In the genomic region with DNA sequence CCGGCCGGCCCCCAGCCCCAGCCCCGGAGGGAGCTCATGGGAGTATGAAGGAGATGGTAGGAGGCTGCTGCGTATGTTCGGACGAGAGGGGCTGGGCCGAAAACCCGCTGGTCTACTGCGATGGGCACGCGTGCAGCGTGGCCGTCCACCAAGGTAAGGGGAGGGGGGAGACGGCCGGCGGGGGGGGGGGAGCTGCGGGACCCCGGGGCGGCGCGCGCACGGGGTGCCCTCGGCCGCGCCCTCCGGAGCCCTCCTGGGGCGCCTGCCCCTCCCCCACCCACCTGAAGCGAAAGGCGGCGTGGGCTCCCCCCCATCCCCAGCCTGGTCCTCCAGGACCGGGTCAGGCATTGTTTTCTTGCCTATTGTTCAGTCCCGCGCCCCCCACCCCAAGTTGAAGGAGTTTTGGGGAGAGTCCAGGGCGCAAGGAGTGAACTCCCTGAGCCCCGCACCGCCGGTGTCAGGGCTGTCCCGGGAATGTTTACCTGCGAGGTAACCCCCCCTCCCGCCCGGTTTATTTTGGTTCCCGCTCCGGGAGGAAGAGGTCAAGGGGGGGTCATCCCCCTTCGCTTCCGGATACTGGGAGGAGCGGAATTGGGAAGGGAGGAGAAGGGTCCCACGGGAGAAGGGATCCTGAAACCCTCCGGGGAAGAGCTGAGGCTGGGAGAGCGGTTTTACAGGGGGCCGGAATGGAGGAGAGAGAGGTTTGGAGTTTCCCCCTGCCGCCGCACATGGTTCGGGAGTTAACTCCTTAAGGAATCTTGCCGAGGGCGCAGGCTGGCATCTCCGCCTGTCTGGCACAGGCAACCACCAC, we compare ENCODE assay signal across 8 mouse cellular contexts. TPM values are rescaled to one million over a fixed set of nuclear protein-coding genes. Genes with fewer than 3 reads are reported as not detected.
DNase-seq lines count a peak whose midpoint lies in the region; ATAC-seq and TF ChIP-seq lines count a peak whose summit lies in the region.

No protein-coding gene starts in this region.

- under 1% methylated on average over 28 of the region's 57 CpGs for WGBS in lung, postnatal 0 days
- WGBS in stomach, postnatal 0 days = under 1% methylated on average over 33 of the region's 57 CpGs

- no peak for TF ChIP-seq CTCF in lung, postnatal 0 days (IDR thresholded peaks at IDR 0.05)
- no peak for TF ChIP-seq CTCF in stomach, postnatal 0 days (IDR thresholded peaks at IDR 0.05; ENCODE audit: low read depth)

- 0 out of 2 replicates have a peak, but pooled peaks cover 5% of the 10 kb centered on the region for H3K27me3 ChIP-seq in lung, postnatal 0 days (replicated peaks; ENCODE audit: insufficient read depth, low read length)
- no peaks in the 10 kb centered on the region for H3K27me3 ChIP-seq in stomach, postnatal 0 days (ENCODE audit: control insufficient read depth, insufficient read depth, low read length)

- 0 out of 2 replicates have a peak, but pooled peaks have one; percentile 27 for TF ChIP-seq EP300 in lung, postnatal 0 days (IDR thresholded peaks at IDR 0.05)
- no peak for TF ChIP-seq EP300 in stomach, postnatal 0 days (optimal IDR thresholded peaks at IDR 0.05)

- peak; percentile 98 for DNase-seq in heart, adult 11 months
- DNase-seq in heart, postnatal 25 days (ENCODE audit: low spot score) = no peak
- DNase-seq in cerebellum, adult 8-10 months = peak; percentile 47
- peak; percentile 84 to 85 for DNase-seq in heart, adult 18-20 months
- peak; percentile 70 for DNase-seq in kidney, adult 18-20 months
- peak; percentile 58 for DNase-seq in lung, postnatal 0 days (ENCODE audit: low spot score)
- peak; percentile 52 for DNase-seq in stomach, postnatal 0 days (ENCODE audit: low spot score)
- no peak for DNase-seq in right cerebral cortex, postnatal 25 days

- peaks cover 22% of the 10 kb centered on the region for H3K4me1 ChIP-seq in lung, postnatal 0 days (ENCODE audit: insufficient read depth, low read depth, low read length)
- H3K4me1 ChIP-seq in stomach, postnatal 0 days (replicated peaks; ENCODE audit: control insufficient read depth, insufficient read depth) = 0 out of 2 replicates have a peak, but pooled peaks cover 11% of the 10 kb centered on the region

- ATAC-seq in lung, postnatal 0 days = peak; percentile 5
- ATAC-seq in stomach, postnatal 0 days (ENCODE audit: low FRiP score, low TSS enrichment) = no peak

- intact Hi-C loops in heart, postnatal 25 days (cut with DNase I) = loop anchor here (2.0 kb wide), 1 partner anchor 21 kb away; the partner anchor contains the start of gene Cisd3

- no peaks in the 10 kb centered on the region for H3K36me3 ChIP-seq in lung, postnatal 0 days (ENCODE audit: insufficient read depth, low read length)
- peaks cover 5% of the 10 kb centered on the region; the same call in 1 of the 2 replicates for H3K36me3 ChIP-seq in stomach, postnatal 0 days (ENCODE audit: control insufficient read depth, insufficient read depth, low read length)

- H3K27ac ChIP-seq in lung, postnatal 0 days (ENCODE audit: low read length) = peak overlapping the region; percentile 94
- peak overlapping the region; percentile 84 for H3K27ac ChIP-seq in stomach, postnatal 0 days (replicated peaks)

- H3K4me2 ChIP-seq in lung, postnatal 0 days (replicated peaks; ENCODE audit: low read depth, low read length) = peak overlapping the region; percentile 81
- H3K4me2 ChIP-seq in stomach, postnatal 0 days (replicated peaks; ENCODE audit: low read depth) = peak overlapping the region; percentile 89

- no peaks in the 10 kb centered on the region for H3K9me3 ChIP-seq in lung, postnatal 0 days (ENCODE audit: low read length)
- no peaks in the 10 kb centered on the region for H3K9me3 ChIP-seq in stomach, postnatal 0 days (ENCODE audit: control insufficient read depth, low read length)

- H3K4me3 ChIP-seq in lung, postnatal 0 days (ENCODE audit: low read depth, low read length) = peak overlapping the region; percentile 86
- H3K4me3 ChIP-seq in stomach, postnatal 0 days (ENCODE audit: low read depth, low read length) = peak overlapping the region; percentile 75

- peak overlapping the region; percentile 63 for H3K9ac ChIP-seq in lung, postnatal 0 days (replicated peaks; ENCODE audit: low read depth)
- H3K9ac ChIP-seq in stomach, postnatal 0 days (ENCODE audit: low read length) = peak overlapping the region; percentile 75

RNA-seq across cellular contexts. Expression of gene Mllt6, which starts 0.5 kb away (rescaled TPM):
- 10 to 100 TPM; 59.8 to 63.3 TPM for total RNA-seq in heart, postnatal 25 days (2021)
- 10 to 100 TPM; 59.5 to 60.0 TPM for total RNA-seq in heart, adult 18-20 months (2021)
- polyA plus RNA-seq in lung, postnatal 0 days (2015; fragmentation: Nextera tagmentation; extraction: Ambion mirVana) = 3.0 and 3.5 TPM in 2 replicates
- 1.1 TPM in 2 replicates for polyA plus RNA-seq in stomach, postnatal 0 days (2015; fragmentation: Nextera tagmentation; extraction: Ambion mirVana)

RNA-seq across cellular contexts. Expression of gene Cisd3, which starts 21.9 kb away (rescaled TPM):
- 100 to 1,000 TPM; 145 to 155 TPM for total RNA-seq in heart, postnatal 25 days (2021)
- total RNA-seq in heart, adult 18-20 months (2021) = 100 to 1,000 TPM; 134 to 145 TPM
- polyA plus RNA-seq in lung, postnatal 0 days (2015; fragmentation: Nextera tagmentation; extraction: Ambion mirVana) = 59.1 and 63.8 TPM in 2 replicates
- polyA plus RNA-seq in stomach, postnatal 0 days (2015; fragmentation: Nextera tagmentation; extraction: Ambion mirVana) = 44.2 TPM in 2 replicates

RNA-seq across cellular contexts. Expression of gene Epop, which starts 34.2 kb away (rescaled TPM):
- total RNA-seq in heart, postnatal 25 days (2021) = 1 to 10 TPM in 1 of 2 experiments, under 1 TPM in 1; 0.94 to 1.5 TPM
- 1 to 10 TPM in 1 of 2 experiments, under 1 TPM in 1; 0.84 to 1.1 TPM for total RNA-seq in heart, adult 18-20 months (2021)
- 3.5 and 4.1 TPM in 2 replicates for polyA plus RNA-seq in lung, postnatal 0 days (2015; fragmentation: Nextera tagmentation; extraction: Ambion mirVana)
- 9.7 and 10.8 TPM in 2 replicates for polyA plus RNA-seq in stomach, postnatal 0 days (2015; fragmentation: Nextera tagmentation; extraction: Ambion mirVana)

RNA-seq across cellular contexts. Expression of gene Pcgf2, which starts 36.6 kb away (rescaled TPM):
- 1 to 10 TPM; 6.2 to 6.4 TPM for total RNA-seq in heart, postnatal 25 days (2021)
- 1 to 10 TPM; 4.8 to 4.9 TPM for total RNA-seq in heart, adult 18-20 months (2021)
- polyA plus RNA-seq in lung, postnatal 0 days (2015; fragmentation: Nextera tagmentation; extraction: Ambion mirVana) = 10.5 TPM in 2 replicates
- polyA plus RNA-seq in stomach, postnatal 0 days (2015; fragmentation: Nextera tagmentation; extraction: Ambion mirVana) = 5.9 and 6.6 TPM in 2 replicates

RNA-seq across cellular contexts. Expression of gene Psmb3, which starts 39.5 kb away (rescaled TPM):
- 100 to 1,000 TPM; 150 to 151 TPM for total RNA-seq in heart, postnatal 25 days (2021)
- total RNA-seq in heart, adult 18-20 months (2021) = 100 to 1,000 TPM; 135 to 150 TPM
- polyA plus RNA-seq in lung, postnatal 0 days (2015; fragmentation: Nextera tagmentation; extraction: Ambion mirVana) = 350 and 419 TPM in 2 replicates
- 405 and 438 TPM in 2 replicates for polyA plus RNA-seq in stomach, postnatal 0 days (2015; fragmentation: Nextera tagmentation; extraction: Ambion mirVana)

Comparison
In these comparisons a context has a peak if more than half of its experiments do, and no peak if none do; other contexts are left out.
1. DNase-seq: peak in heart, adult 11 months (single experiment), cerebellum, adult 8-10 months (single experiment), heart, adult 18-20 months (2 of 2), kidney, adult 18-20 months (single experiment), lung, postnatal 0 days (single experiment) and stomach, postnatal 0 days (single experiment); none in heart, postnatal 25 days (single experiment) and right cerebral cortex, postnatal 25 days (single experiment).